Mouse (Mus musculus) forebrain, embryonic 13.5 days (tissue): ENCODE measurements at regions not wholly inside any gene's neighbourhood (a gene's known extent, or its start where the extent isn't known, plus 50 kb on each side); places are given as distances from the start of the nearest gene placed in this dataset.

ENCODE experiments used
- ATAC-seq: fragments of 200-750 bp; cut with Nextera tagmentation; 2 replicates; pipeline ENCODE4 v1.8.0; 2017
- H3K27ac ChIP-seq: fragments of 300-500 bp; sonication (generic); 2 replicates; pipeline ENCODE4 v1.5.1; 2015; ENCODE audit warnings: inconsistent platforms, mild to moderate bottlenecking, moderate library complexity
- H3K27me3 ChIP-seq: fragments of 300-500 bp; sonication (generic); 2 replicates; pipeline ENCODE4 v1.6.1; 2015; ENCODE audit warnings: mild to moderate bottlenecking, inconsistent platforms
- H3K36me3 ChIP-seq: fragments of 300-500 bp; sonication (generic); 2 replicates; pipeline ENCODE4 v1.6.1; 2015; ENCODE audit warnings: mild to moderate bottlenecking, inconsistent platforms; ENCODE audit not compliant: poor library complexity, severe bottlenecking
- H3K4me1 ChIP-seq: fragments of 300-500 bp; sonication (generic); 2 replicates; pipeline ENCODE4 v1.6.1; 2015; ENCODE audit warnings: inconsistent platforms
- H3K4me2 ChIP-seq: fragments of 300-500 bp; sonication (generic); 2 replicates; pipeline ENCODE4 v1.6.1; 2015; ENCODE audit warnings: inconsistent platforms, mild to moderate bottlenecking, moderate library complexity
- H3K4me3 ChIP-seq: fragments of 300-500 bp; sonication (generic); 2 replicates; pipeline ENCODE4 v1.5.1; 2015; ENCODE audit warnings: mild to moderate bottlenecking, inconsistent platforms
- H3K9ac ChIP-seq: fragments of 300-500 bp; sonication (generic); 2 replicates; pipeline ENCODE4 v1.6.1; 2015; ENCODE audit warnings: mild to moderate bottlenecking, inconsistent platforms
- H3K9me3 ChIP-seq: fragments of 300-500 bp; sonication (generic); replicated peaks from 2 replicates; pipeline ENCODE4 v1.6.1; 2016; ENCODE audit warnings: inconsistent platforms
- WGBS: fragments of 180-500 bp; shearing (Covaris S2); methylation state at CpG from one replicate; pipeline ENCODE4 v1.1.7; 2015; 5-methylcytosine and 5-hydroxymethylcytosine counted together

GRCm38 (mm10) chr4:12781969-12782904, 610.4 kb upstream of the Fam92a start:
- WGBS: 66% methylated on average over 10 of the region's 10 CpGs
- H3K9ac ChIP-seq: no peak overlapping the region
- H3K27ac ChIP-seq: no peak overlapping the region
- H3K4me3 ChIP-seq: no peak overlapping the region
- H3K9me3 ChIP-seq: no peaks in the 10 kb centered on the region
- H3K36me3 ChIP-seq: no peaks in the 10 kb centered on the region
- no peaks in the 10 kb centered on the region; the same call in 1 of the 2 replicates for H3K4me1 ChIP-seq
- H3K4me2 ChIP-seq: no peak overlapping the region
- H3K27me3 ChIP-seq: no peaks in the 10 kb centered on the region
- no peak for ATAC-seq

GRCm38 (mm10) chr4:12780254-12780653, 608.4 kb upstream of the Fam92a start:
- H3K27ac ChIP-seq: no peak overlapping the region
- WGBS: 85% methylated on average over 2 of the region's 2 CpGs
- no peak for ATAC-seq
- no peak overlapping the region for H3K4me2 ChIP-seq
- H3K4me3 ChIP-seq: no peak overlapping the region
- peaks cover 9% of the 10 kb centered on the region for H3K4me1 ChIP-seq
- no peaks in the 10 kb centered on the region for H3K36me3 ChIP-seq
- no peak overlapping the region for H3K9ac ChIP-seq
- H3K9me3 ChIP-seq: no peaks in the 10 kb centered on the region
- H3K27me3 ChIP-seq: no peaks in the 10 kb centered on the region

DNA sequence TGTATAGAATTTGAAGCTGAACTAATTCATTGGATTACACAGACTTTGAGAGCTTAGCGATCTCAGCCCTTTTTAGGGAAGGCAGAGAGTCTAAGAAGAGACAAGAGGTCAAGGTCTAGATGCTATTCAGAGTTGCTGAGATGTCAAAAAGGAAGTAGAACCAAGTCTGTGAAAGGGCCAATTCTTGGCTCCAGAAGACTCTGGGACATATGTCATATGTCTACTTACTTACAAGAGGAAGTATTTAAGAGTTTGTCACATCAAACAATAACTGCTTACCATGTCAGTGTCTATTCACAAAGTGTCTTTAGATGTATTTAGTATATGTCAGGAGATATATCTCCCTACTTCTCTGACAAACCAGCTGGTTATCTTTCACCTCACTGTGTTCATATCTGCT, 607.4 kb upstream of the Fam92a start:
- Histone ChIP-seq H3K27ac (no peak overlapping the region), H3K4me2 (no peak overlapping the region), H3K9ac (no peak overlapping the region), H3K9me3 (no peaks in the 10 kb centered on the region), H3K36me3 (no peaks in the 10 kb centered on the region), H3K27me3 (no peaks in the 10 kb centered on the region), H3K4me3 (no peak overlapping the region), H3K4me1 (peaks cover 18% of the 10 kb centered on the region)
- WGBS: 90% methylated on average over 1 of the region's 1 CpGs
- ATAC-seq: no peak

GRCm38 (mm10) chr4:12778163-12778562, 606.3 kb upstream of the Fam92a start:
- no peaks in the 10 kb centered on the region for H3K27me3 ChIP-seq

GRCm38 (mm10) chr4:12776217-12776578, 604.4 kb upstream of the Fam92a start:
- H3K4me3 ChIP-seq: no peak overlapping the region
- H3K9me3 ChIP-seq: no peaks in the 10 kb centered on the region
- H3K27me3 ChIP-seq: no peaks in the 10 kb centered on the region
- WGBS: 88% methylated on average over 2 of the region's 2 CpGs
- H3K4me1 ChIP-seq: peaks cover 24% of the 10 kb centered on the region
- no peak overlapping the region for H3K9ac ChIP-seq
- H3K36me3 ChIP-seq: no peaks in the 10 kb centered on the region
- H3K4me2 ChIP-seq: no peak overlapping the region
- no peak for ATAC-seq
- H3K27ac ChIP-seq: no peak overlapping the region

More at GRCm38 (mm10) chr4:12778163-12778562, 606.3 kb upstream of the Fam92a start:
- H3K4me3 ChIP-seq: no peak overlapping the region
- 76% methylated on average over 2 of the region's 2 CpGs for WGBS
- H3K9me3 ChIP-seq: no peaks in the 10 kb centered on the region
- ATAC-seq: no peak
- no peak overlapping the region for H3K9ac ChIP-seq
- H3K27ac ChIP-seq: no peak overlapping the region
- H3K4me2 ChIP-seq: no peak overlapping the region
- H3K36me3 ChIP-seq: no peaks in the 10 kb centered on the region
- peaks cover 24% of the 10 kb centered on the region for H3K4me1 ChIP-seq

GRCm38 (mm10) chr4:12775524-12776216, 603.9 kb upstream of the Fam92a start:
- Histone ChIP-seq H3K4me3 (no peak overlapping the region), H3K27ac (peak overlapping the region; percentile 61; the same call in 1 of the 2 replicates), H3K9me3 (no peaks in the 10 kb centered on the region), H3K9ac (no peak overlapping the region), H3K4me2 (no peak overlapping the region), H3K36me3 (no peaks in the 10 kb centered on the region), H3K27me3 (no peaks in the 10 kb centered on the region), H3K4me1 (peaks cover 24% of the 10 kb centered on the region)
- ATAC-seq: peak; percentile 41
- WGBS: 66% methylated on average over 3 of the region's 3 CpGs

- 51% methylated on average over 4 of the region's 4 CpGs for WGBS
- peak; percentile 70 for ATAC-seq
- Histone ChIP-seq H3K9ac (no peak overlapping the region), H3K36me3 (no peaks in the 10 kb centered on the region), H3K4me3 (no peak overlapping the region), H3K27me3 (no peaks in the 10 kb centered on the region), H3K4me2 (no peak overlapping the region), H3K4me1 (peaks cover 30% of the 10 kb centered on the region), H3K27ac (peak overlapping the region; percentile 61; the same call in 1 of the 2 replicates), H3K9me3 (no peaks in the 10 kb centered on the region)
Observed at GRCm38 (mm10) chr4:12775090-12775489, 603.3 kb upstream of the Fam92a start.

DNA sequence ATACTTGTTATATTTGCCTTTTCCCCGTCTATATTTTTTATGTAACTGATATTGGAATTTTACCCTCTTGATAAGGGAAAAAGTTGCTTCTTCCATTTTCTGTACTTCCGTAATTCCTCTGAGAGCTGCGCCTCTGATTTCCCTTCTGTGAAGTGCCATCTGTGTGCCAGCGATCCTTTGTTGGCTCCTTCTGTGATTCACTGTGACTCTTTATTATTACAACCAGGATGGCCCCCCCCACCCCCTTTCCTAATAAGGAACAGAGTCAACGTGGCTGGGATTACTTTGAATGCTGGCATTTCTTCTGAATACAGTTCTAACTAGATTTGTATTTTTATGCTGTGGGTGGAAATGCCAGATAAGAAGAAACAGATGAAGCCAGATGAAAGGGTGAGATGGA, 602.9 kb upstream of the Fam92a start:
- no peak overlapping the region for H3K4me3 ChIP-seq
- WGBS: 54% methylated on average over 5 of the region's 5 CpGs
- no peaks in the 10 kb centered on the region for H3K36me3 ChIP-seq
- H3K9me3 ChIP-seq: no peaks in the 10 kb centered on the region
- H3K4me2 ChIP-seq: no peak overlapping the region
- H3K4me1 ChIP-seq: peaks cover 30% of the 10 kb centered on the region
- ATAC-seq: peak; percentile 70
- H3K27me3 ChIP-seq: no peaks in the 10 kb centered on the region
- no peak overlapping the region for H3K9ac ChIP-seq
- peak overlapping the region; percentile 61; the same call in 1 of the 2 replicates for H3K27ac ChIP-seq

GRCm38 (mm10) chr4:12773201-12773600, 601.4 kb upstream of the Fam92a start:
- Histone ChIP-seq H3K9me3 (no peaks in the 10 kb centered on the region), H3K4me2 (no peak overlapping the region), H3K4me1 (peaks cover 30% of the 10 kb centered on the region), H3K27ac (no peak overlapping the region), H3K4me3 (no peak overlapping the region), H3K9ac (no peak overlapping the region), H3K27me3 (no peaks in the 10 kb centered on the region), H3K36me3 (no peaks in the 10 kb centered on the region)
- 76% methylated on average over 7 of the region's 7 CpGs for WGBS
- ATAC-seq: no peak

DNA sequence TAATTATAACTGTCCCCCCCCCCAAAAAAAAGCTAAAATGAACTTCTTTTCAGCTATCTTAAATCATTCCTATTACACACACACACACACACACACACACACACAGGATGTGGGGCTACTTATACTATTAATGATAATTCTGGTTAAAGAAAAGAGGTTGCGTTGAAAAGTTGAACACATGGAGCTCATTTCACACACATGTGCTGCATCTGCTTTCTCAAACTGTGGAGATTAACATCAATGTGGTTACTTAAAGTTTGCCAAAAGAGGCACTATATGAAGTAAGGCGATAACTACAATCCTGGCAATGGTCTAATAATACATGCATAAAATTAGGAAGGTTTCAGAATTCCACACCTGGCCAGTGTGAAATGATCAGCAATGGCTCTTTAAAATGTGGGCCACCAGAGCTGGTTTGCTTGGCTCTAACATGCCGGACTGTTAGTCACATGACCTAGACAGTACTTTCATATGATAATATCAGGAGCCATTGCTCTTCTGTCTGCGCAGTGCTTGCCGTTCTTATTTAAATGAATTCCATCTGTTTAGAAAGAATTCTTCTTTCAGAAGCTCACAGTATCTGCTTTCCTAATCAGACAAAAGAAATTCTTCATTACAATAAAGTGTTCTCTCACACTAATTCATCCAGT, 598.4 kb upstream of the Fam92a start:
- peaks cover 21% of the 10 kb centered on the region for H3K4me1 ChIP-seq
- H3K27ac ChIP-seq: no peak overlapping the region
- H3K9ac ChIP-seq: no peak overlapping the region
- no peaks in the 10 kb centered on the region for H3K36me3 ChIP-seq
- H3K9me3 ChIP-seq: no peaks in the 10 kb centered on the region
- ATAC-seq: peak; percentile 78
- H3K27me3 ChIP-seq: no peaks in the 10 kb centered on the region
- no peak overlapping the region for H3K4me2 ChIP-seq
- H3K4me3 ChIP-seq: no peak overlapping the region
- 46% methylated on average over 5 of the region's 5 CpGs for WGBS

DNA sequence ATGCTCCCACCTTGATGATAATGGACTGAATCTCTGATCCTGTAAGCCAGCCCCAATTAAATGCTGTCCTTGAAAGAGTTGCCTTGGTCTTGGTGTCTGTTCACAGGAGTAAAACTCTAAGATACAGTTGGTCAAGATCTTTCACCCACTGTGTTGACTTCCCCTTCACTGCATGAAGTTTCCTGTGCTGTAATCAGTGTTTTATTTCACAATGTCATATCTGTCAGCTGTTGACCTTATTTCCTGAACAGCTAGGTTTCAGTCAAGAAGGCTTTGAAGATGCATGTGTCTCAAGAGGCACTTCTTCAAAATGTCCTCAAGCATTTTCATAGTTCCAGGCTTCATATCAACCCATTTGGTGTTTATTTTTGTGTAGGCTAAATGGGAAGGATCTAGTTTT, 597.3 kb upstream of the Fam92a start:
- ATAC-seq: no peak
- no peak overlapping the region for H3K27ac ChIP-seq
- H3K4me1 ChIP-seq: peaks cover 10% of the 10 kb centered on the region
- H3K36me3 ChIP-seq: no peaks in the 10 kb centered on the region
- H3K9ac ChIP-seq: no peak overlapping the region
- H3K4me2 ChIP-seq: no peak overlapping the region
- no peaks in the 10 kb centered on the region for H3K27me3 ChIP-seq
- H3K9me3 ChIP-seq: no peaks in the 10 kb centered on the region
- no peak overlapping the region for H3K4me3 ChIP-seq

GRCm38 (mm10) chr4:12766763-12767162, 594.9 kb upstream of the Fam92a start:
- Histone ChIP-seq H3K4me3 (no peak overlapping the region), H3K4me2 (no peak overlapping the region), H3K9ac (no peak overlapping the region), H3K36me3 (no peaks in the 10 kb centered on the region), H3K27ac (no peak overlapping the region), H3K27me3 (no peaks in the 10 kb centered on the region), H3K4me1 (peaks cover 6% of the 10 kb centered on the region; the same call in 1 of the 2 replicates), H3K9me3 (no peaks in the 10 kb centered on the region)
- ATAC-seq: no peak
- 90% methylated on average over 1 of the region's 1 CpGs for WGBS
